Mouse (Mus musculus) left cerebral cortex, adult 18-20 months (tissue): ENCODE data around the gene Gm20517. TPM values are rescaled to one million over a fixed set of nuclear protein-coding genes. Genes with fewer than 3 reads are reported as not detected.
"Not testable (repeated sequence)": the region's sequence is repeated elsewhere in the genome, so short reads cannot be mapped to it uniquely, and the experiment has no call there.

Source experiments
- DNase-seq, 2 experiments: peaks; one replicate each; pipeline ENCODE4 v3.0.0; 2021 to 2022; ENCODE audit warnings: low spot score in 2 of 2, mixed read lengths in 1 of 2
- total RNA-seq, 2 experiments: library from RNA; stranded (reverse); gene quantifications; 2 replicates each; pipeline ENCODE4 v1.2.3; 2021

Gm20517 gene
- total RNA-seq, 2 experiments from 2014 or later: 3.3 to 8.3 TPM

DNA sequence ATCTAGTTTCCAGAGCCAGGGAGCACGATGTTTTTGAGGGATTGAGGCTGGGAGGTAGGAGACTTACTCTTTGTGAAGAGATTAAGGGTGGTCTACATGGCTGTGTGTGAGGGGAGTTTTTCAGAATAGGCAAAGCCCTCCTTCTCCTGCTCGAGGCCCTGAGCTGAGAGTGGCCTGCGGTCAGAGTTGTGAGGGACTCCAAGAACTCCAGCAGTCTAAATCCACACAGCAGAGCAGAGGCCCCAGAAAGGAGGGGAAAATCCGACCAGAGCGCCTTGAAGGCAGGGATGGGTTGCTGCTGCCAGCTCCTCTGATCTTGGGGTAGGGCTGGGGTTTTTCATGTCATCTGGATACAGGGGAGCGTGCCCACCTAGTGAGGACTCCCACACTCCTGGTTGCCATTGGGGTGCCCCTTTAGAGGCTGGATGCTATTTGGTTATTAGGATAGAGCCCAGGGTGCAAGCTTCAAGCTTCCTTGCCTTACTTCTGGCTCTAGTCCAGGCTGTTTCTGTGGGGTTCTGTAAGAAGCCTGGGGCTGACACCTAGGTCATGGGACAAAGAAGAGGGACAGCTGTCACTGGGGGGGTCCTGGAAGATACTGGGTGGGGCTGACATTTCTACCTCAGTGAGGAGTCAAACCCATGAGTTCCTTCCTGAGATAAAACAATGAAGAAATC lies 15.1 kb upstream of the Gm20517 start:
- no peak for DNase-seq

DNA sequence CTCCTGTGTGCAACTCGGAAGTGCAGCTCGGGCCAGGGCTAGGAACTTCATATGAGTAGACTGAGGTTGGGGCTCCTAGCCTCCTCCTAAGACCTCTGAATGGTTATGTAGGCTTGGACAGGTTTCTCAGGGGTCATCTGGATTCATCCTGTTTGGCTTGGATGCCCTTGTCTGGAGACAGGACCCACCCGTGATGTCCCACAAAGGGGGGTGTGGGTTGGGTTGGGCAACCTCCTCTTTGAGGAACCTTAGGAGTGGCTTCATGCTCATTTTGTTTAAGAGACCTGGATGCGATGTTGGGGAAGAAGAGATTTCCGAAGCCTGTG lies 14.6 kb upstream of the Gm20517 start:
- no peak for DNase-seq

DNA sequence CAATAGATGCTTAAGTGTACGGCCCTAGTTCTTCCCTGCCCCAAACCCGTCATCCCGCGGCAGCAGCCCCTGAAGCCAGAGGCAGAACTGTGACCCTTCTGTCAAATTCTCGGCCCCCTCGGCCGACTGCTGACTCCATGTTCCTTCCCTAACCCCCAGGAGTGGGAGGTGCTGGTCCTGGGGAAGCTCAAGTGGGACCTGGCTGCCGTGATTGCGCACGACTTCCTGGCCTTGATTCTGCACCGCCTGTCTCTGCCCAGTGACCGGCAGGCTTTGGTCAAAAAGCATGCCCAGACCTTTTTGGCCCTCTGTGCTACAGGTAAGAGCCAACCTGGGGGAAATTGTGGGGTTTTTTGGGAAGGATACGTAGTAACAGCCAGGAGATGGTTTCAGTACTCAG lies 14.1 kb upstream of the Gm20517 start:
- DNase-seq: no peak

DNA sequence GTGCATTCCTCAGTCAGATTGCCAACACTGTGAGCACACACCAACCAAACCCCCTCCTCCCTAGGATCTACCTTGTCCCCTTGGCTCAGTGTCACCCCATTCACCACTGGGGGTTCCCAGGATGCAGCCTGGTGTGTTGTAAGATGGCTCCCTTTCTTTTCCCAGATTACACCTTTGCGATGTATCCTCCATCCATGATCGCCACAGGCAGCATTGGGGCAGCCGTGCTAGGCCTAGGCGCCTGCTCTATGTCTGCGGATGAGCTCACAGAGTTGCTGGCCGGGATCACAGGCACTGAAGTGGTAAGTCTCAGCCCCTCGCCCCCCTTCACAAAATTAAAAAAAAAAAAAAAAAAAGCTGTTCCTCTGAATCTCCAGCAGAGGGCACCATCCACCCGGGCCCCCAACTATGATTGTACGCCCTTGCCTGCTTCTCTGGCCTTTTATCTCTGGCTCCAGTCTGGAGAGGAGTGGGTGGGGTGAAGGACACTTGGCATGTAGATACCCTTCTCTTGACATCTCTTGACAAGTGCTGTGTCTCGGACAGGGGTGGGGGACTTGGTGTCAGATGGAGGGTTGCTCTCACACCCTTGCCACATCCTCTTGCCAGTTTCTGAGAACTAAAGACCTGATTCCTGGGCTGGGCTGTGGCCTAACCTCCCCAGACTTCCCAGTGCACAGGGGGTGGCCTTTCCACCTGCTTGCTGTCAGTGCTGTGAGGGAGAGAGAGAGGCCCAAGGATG lies 13.4 kb upstream of the Gm20517 start:
- no peak for DNase-seq

DNA sequence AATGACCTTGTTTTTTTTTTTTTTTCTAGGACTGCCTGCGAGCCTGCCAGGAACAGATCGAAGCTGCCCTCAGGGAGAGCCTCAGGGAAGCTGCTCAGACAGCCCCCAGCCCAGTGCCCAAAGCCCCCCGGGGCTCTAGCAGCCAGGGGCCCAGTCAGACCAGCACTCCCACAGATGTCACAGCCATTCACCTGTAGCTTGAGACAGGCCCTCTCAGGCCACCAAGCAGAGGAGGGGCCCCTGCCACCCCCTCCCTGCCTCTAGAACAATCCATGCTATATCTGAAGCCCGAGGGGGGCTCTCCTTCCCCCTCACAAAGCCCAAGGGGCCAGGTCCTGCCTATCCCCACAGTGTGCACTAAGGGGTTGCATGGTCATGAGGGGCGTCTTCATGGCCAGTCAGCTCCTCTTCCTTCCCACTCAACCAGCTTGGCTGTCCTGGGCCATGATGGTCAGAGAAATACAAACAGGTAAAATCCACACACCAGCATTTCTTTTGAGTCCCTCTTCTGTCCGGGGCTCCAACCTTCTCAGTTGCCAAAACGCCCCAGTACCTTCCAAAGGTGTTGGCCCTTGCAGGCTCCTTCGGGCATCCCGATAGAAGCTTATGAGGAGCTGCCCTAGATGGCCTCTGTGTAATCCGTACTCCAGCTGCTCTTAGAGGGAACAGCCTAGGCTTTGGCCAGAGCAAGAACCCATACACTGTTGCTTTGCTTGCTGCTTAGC lies 12.6 kb upstream of the Gm20517 start:
- not testable (repeated sequence) for DNase-seq

DNA sequence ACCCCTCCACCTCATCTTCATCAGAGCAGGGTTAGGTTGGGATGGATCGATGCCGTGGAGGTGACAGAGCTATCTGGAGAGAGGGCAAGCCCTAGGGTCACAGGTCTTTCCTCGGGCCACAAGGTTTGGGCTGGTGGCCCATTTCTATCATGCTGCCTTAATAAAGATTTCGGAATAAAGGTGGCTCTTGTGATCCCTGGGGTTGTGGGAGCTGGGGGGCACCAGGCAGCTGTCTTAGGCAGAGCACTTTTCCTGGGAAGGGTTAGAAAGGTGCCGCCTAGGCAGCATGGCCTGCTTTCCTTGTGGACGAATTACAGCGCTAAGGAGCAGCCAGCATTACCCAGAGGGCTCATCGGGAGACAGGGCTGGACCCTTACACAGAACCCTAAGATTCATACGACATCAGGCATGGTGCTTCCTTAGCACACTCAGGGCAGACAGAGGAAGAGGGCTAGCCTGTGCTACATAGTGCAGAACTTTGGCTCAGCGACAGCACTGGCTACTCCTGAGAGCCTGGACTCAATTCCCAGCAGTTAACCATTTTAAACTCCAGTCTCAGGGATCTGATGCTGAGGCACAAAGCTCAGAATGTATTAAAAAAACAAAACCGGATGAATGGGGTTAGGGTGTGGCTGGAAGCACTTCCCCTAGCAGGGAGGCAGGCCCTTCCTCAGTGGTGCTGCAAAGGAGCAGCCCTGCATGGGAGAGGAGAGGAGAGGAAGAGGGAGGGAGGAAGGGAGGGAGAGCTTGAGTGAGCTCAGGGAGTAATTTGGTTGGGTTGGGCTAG lies 11.7 kb upstream of the Gm20517 start:
- DNase-seq: no peak

DNA sequence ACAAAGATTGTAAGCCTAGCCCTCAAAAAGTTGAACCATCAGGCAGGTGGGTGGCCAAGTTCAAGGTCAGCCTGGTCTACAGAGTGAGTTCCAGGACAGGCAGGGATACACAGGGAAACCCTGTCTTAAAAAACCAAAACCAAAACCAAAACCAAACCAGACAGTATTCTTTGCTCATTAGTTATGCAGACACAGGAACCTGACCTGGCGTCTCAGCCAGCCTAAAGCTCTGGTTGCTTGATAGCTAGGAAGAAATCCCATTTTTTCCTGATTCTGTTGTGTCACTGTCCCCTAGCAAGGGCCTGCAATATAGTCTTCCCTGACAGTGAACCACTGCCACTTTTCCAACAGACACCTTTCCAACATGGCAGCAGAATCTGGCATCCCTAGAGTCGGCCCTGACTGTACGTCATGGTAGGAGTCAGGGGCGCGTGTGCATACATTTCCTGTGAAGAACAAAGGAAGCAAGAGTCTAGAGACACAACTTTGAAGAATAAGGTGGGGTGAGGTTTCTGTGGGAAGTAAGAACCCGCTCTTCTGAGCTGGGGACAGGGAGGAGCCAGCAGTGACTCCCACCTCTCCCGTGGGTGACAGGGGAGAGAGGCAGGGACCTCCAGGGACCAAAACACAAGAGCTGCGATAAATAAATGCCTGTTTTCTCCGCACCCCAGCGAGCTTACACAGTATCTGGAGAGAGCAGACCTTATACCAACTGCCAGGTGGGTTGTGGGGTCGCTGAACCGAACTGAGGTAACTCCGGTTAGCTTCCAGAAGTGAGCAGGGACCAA lies 10.6 kb upstream of the Gm20517 start:
- no peak for DNase-seq

DNA sequence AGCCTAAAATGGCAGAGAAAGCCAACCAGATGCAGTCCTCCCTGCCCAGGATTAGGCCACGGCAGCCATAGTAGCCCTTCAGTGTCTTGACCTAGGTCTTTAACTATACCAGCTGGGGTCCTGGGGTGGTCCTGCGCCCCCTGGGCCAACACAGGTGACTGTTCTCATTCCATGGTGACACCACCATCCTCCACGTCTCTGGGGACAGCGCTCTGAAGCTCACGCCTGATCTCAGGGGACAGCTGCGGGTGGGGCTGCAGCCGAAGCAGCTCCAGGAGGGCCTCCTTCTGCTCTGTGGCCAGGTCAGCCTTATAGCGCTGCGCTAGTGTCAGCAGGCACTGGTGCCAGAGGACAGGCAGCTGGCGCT lies 10.0 kb upstream of the Gm20517 start:
- DNase-seq: no peak

DNA sequence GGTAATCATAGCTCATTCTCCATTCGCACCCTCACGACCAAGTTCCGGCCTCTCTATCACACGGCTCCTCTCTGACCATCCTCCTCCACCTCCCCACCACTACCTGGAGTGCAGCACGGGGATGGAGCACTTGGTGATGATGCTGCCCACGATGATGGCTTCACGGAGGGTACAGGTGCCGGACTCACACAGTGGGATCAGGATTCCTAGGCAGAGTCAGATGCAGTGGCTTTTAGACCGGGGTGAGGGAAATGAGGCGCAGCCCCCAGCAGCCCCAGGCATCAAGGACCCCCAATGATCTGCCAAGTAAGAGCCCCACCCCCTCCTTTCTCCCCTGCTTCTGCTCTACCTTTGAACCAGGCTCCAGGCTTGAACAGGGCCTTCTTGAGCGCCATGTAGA lies 9.1 kb upstream of the Gm20517 start:
- no peak for DNase-seq

DNA sequence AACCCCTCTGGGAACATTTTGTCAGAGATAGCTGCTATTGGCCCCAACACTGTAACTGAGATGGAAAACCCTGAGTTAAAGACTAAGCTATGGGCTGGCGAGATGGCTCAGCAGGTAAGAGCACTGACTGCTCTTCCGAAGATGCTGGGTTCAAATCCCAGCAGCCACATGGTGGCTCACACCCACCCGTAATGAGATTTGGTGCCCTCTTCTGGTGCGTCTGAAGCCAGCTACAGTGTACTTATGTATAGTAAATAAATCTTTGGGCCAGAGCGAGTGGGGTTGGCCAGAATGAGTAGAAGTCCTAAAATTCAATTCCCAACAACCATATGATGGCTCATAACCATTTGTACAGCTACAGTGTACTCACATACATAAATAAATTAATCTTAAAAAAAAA lies 5.2 kb upstream of the Gm20517 start:
- no peak for DNase-seq

DNA sequence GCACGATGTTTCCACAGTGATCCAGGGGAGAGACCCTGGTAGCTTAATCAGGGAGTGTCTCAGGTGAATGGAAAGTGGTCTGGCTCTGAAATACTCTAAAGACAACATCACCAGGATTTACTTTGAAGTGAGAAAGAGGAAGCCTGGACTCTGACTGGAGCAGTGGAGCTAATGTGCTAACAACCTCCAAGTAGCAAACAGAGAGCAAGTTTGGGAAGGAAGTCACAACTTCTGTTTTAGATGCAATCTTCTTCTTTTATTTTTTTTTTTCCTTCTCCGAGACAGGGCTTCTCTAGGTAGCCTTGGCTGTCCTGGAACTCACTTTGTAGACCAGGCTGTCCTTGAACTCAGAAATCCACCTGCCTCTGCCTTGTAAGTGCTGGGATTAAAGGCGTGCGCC lies 2.2 kb upstream of the Gm20517 start:
- no peak for DNase-seq

DNA sequence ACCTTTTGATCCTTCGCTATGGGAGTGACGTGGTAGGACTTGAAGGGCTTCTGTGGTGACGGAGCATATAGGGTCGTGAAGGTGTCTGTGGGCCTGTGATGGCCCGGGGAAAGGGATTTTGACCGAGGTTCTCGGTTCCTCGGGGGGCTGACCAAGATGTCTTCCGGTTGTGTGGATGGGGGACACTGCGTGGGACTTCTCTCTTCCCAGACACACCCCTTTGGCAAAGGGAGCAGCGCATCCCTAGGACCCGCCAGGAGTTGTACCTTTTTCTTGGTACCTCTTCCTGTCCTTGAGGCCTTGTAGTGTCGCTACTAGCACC lies 233 bp downstream of the Gm20517 start:
- DNase-seq: no peak

DNA sequence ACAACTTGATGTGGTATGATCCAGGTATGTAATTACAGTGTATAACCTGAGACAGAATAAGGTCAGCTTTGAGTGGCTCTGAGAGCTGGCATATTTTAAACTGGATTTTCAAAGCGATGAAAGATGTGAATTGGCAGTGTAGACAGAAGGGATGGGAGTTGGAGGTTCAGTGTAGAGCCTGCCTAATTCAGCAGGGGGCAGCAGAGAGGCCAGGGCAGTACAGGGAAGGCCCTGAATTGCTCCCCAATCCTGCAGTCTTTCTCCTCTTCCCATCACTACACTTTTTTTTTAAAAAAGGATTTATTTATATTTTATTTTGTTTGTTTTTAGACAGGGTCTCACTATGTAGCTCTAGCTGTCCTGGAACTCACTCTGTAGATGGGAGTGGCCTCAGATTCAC lies 2.6 kb downstream of the Gm20517 start:
- DNase-seq: no peak

DNA sequence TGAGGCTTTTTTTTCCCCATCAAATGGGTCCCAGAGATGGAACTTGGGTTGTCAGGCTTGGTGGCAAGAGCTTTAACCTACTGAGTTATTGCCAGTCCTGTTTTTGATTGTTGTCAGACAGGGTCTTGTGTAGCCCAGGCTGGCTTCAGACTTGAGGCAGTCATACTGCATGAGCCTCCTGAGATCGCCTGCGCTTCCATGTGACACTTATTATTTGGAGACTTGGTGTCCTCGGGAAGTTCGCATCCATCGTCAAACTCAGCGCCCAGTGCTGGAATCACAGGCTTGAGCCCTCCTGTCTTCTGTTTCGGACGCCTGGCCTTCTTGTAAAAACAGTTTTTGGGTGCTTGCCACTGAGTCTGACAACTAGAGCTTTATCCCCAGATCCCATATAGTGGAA lies 4.7 kb downstream of the Gm20517 start:
- DNase-seq: no peak

DNA sequence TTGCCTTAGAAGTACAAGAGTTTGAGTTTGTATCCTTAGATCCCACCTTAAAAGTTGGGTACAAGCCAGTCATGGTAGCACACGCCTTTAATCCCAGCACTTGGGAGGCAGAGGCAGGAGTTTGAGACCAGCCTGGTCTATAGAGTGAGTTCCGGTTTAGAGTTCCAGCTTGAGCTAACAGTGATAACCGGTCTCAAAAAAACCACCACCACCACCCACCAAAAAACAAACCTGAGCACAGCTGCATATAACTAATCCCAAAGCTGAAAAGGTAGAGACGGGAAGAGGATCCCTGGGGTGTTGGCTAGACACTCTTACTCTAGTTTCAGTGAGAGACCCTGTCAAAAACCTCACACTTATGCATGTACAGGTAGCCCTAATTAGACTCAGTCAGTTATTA lies 5.3 kb downstream of the Gm20517 start:
- no peak for DNase-seq

DNA sequence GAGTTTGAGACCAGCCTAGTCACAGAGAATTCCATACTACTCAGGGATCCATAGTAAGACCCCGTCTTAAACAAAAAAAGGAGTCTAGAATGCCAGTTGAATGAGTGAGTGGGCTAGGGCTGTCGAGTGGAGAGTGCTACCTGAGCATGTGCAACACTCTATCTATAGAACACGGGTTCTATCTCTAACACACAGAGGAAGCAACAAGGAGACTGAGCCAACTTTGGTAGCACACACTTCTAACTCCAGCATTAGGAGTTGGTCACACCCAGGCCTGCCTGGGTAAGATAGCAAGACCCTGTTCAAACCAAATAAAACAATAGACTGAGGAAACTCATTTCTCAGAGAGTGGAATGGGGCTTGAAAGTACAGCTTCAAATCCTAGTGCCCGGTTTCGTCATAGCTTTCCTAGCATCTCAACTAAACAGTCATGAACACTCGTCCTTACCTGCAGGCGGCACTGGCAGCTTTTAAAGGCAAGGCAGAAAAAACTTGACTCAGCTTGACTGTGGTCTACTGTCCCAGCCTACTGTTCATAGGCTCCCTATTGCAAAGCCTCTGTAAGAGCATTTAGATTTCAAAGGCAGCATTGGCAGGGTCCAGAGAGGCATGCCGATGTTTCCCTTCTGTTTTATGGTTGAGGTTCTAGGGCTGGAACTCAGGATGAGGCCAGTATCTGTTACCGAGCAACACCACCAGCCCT lies 6.4 kb downstream of the Gm20517 start:
- DNase-seq: no peak

DNA sequence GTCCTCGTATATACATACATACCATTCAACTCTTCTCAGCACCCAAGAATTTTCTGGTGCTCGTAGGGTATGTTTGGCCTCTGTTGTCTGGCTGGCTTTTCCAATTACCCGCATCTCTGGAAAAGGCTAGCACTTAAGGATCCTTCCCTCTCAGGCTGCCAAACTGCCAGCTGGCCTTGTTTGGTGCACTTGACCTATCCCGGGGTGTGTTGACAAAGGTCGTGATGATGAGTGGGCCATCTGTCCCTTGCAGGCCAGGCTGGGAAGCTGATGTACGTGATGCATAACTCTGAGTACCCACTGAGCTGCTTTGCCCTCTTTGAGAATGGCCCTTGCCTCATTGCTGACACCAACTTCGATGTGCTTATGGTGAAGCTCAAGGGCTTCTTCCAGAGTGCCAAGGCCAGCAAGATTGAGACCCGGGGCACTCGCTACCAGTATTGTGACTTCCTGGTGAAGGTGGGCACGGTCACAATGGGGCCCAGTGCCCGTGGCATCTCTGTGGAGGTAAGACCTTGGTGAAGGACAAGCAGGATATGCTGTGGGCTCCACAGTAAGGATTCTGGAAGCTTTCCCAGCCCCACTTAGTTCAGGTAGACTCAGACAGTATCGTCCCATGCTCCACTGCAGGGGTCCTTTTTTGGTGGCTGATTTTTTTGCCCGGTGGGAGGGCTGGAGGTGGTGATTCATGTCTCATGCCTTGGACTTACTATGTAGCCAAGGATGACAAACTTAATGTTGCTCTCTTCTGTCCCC lies 7.3 kb downstream of the Gm20517 start:
- no peak for DNase-seq

DNA sequence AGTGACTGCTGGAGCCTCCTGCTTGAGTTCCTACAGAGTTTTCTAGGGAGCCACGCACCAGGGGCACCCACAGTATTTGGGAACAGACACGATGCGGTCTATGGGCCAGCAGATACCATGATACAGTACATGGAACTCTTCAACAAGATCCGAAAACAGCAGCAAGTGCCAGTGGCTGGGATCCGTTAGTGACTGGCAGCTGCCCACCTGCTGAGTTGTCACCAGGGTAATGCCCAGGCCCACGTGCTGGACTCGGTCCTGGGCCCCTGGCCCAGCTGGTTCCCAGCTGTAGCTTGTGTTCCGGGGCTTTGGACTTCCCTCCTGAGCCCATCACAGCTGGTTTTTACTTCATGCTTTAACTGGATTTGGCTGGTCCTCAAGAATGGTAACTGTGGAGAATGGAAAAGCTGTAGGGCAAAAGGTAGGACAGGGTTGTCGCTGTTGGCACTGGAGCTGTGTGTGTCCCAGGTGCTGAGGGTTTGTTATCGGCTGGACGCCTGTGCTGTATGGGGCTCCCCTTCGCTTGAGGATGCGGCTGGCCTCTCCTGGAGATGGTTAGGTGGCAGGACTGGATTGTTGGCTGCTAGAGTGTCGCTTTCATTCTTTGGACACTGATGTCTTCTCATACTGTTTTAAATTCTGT lies 11.6 kb downstream of the Gm20517 start:
- DNase-seq: no peak

DNA sequence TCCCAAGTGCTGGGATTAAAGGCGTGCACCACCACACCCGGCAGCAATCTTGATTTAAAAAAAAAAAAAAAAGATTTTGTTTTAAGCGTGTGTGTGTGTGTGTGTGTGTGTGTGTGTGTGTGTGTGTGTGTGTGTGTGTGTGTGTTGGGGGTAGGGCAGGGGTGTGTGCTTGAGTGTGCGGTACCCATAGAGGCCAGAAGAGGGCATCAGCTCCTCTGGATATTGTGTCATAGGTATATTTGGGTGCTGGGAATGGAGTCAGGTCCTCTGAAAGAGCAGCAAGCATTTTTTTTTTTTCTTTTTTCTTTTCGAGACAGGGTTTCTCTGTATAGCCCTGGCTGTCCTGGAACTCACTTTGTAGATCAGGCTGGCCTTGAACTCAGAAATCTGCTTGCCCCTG lies 13.2 kb downstream of the Gm20517 start:
- DNase-seq: not testable (repeated sequence)
